Mouse (Mus musculus) testis, adult 2 months (tissue): Measurements from ENCODE around the gene Mast4.

ENCODE experiments used
- CTCF ChIP-seq: fragments of 200-500 bp; IDR thresholded peaks from 2 replicates; pipeline ENCODE4 v1.5.1; 2012; ENCODE audit warnings: low read depth, mild to moderate bottlenecking, inconsistent platforms, low read length, moderate library complexity; ENCODE audit not compliant: control insufficient read depth, insufficient read depth, insufficient replicate concordance
- POLR2A ChIP-seq: fragments of 200-500 bp; IDR thresholded peaks from 2 replicates; pipeline ENCODE4 v1.6.1; 2012; ENCODE audit warnings: low read depth, mild to moderate bottlenecking, inconsistent platforms, low read length, moderate library complexity; ENCODE audit not compliant: control insufficient read depth

DNA sequence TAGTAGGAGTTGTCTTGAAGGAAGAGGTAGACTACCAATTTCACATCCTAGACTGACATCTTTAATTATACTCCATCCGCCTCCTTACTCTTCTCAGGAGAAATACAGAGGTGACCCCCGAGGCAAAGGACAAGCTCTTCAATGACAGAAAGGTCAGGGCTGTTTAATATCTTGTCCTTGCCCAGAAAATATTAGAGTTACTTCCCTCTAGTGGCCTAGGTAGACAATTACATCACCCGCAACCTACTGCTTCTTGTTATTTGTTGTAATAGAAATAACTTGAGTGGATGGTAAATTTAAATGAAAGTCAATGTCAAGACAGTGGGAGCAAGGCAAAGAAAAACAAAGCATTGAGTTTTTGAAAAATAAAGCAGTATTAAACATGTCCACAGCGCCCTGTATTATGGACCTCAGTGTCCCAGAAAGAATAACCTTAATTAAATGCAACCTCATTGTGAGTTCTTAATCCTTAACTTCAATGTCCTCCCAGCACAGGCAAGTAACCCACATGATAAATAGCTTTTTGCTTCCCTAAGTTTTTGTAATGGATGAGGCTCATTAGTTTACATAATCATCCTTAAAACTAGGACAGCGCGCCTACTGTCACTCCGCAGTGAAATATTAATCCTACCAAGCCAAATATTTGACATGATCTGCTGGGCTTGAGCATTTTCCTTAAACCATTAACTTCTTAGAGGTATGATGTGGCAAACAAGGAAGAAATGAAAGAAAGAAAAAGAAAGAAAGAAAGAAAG, 408.3 kb downstream of the Mast4 start:
- TF ChIP-seq CTCF, result no peak
- no peak for TF ChIP-seq POLR2A
